Mouse (Mus musculus): ENCODE measurements around the gene Necap2. TPM values are rescaled to one million over a fixed set of nuclear protein-coding genes. Genes with fewer than 3 reads are reported as not detected.

The Necap2 gene
- polyA plus RNA-seq, 1 experiment from 2014 or later: 79.8 TPM

- WGBS: 38% methylated on average over 10 of the region's 10 CpGs
- Histone ChIP-seq H3K4me1 (ENCODE audit: control insufficient read depth, insufficient read depth, low read length) (no peaks in the 10 kb centered on the region), H3K4me3 (ENCODE audit: low read length) (no peak overlapping the region), H3K36me3 (ENCODE audit: control insufficient read depth, insufficient read depth, low read length) (peaks cover 29% of the 10 kb centered on the region; the same call in 1 of the 2 replicates), H3K9me3 (ENCODE audit: control insufficient read depth, low read length) (peaks cover 6% of the 10 kb centered on the region), H3K27me3 (ENCODE audit: control insufficient read depth, insufficient read depth, low read length) (no peaks in the 10 kb centered on the region), H3K27ac (ENCODE audit: low read depth, low read length) (0 out of 2 replicates have a peak overlapping the region, but pooled peaks have one; percentile 17), H3K9ac (ENCODE audit: low read depth, low read length) (no peak overlapping the region), H3K4me2 (replicated peaks; ENCODE audit: low read depth, low read length) (no peak overlapping the region)
- no peak; the same call in 1 of the 2 replicates for ATAC-seq (ENCODE audit: low FRiP score, low TSS enrichment)
These were observed 30.1 kb upstream of the Necap2 start for GRCm38 (mm10) chr4:141108196-141108732.

- H3K4me1 ChIP-seq (ENCODE audit: control insufficient read depth, insufficient read depth, low read length): no peaks in the 10 kb centered on the region
- H3K9me3 ChIP-seq (ENCODE audit: control insufficient read depth, low read length): peaks cover 6% of the 10 kb centered on the region
- no peak for ATAC-seq (ENCODE audit: low FRiP score, low TSS enrichment)
- H3K27me3 ChIP-seq (ENCODE audit: control insufficient read depth, insufficient read depth, low read length): no peaks in the 10 kb centered on the region
- H3K36me3 ChIP-seq (ENCODE audit: control insufficient read depth, insufficient read depth, low read length): peaks cover 15% of the 10 kb centered on the region; the same call in 1 of the 2 replicates
- no peak overlapping the region for H3K27ac ChIP-seq (ENCODE audit: low read depth, low read length)
- no peak overlapping the region for H3K4me2 ChIP-seq (replicated peaks; ENCODE audit: low read depth, low read length)
- H3K4me3 ChIP-seq (ENCODE audit: low read length): no peak overlapping the region
- WGBS: 74% methylated on average over 16 of the region's 16 CpGs
- H3K9ac ChIP-seq (ENCODE audit: low read depth, low read length): no peak overlapping the region
These were observed 28.5 kb upstream of the Necap2 start for GRCm38 (mm10) chr4:141106526-141107183.

GRCm38 (mm10) chr4:141101855-141102254 is 23.7 kb upstream of the Necap2 start:
- ATAC-seq (ENCODE audit: low FRiP score, low TSS enrichment): no peak
- no peak overlapping the region for H3K9ac ChIP-seq (ENCODE audit: low read depth, low read length)
- no peaks in the 10 kb centered on the region for H3K27me3 ChIP-seq (ENCODE audit: control insufficient read depth, insufficient read depth, low read length)
- no peaks in the 10 kb centered on the region for H3K36me3 ChIP-seq (ENCODE audit: control insufficient read depth, insufficient read depth, low read length)
- 70% methylated on average over 6 of the region's 6 CpGs for WGBS
- no peak overlapping the region for H3K27ac ChIP-seq (ENCODE audit: low read depth, low read length)
- H3K4me3 ChIP-seq (ENCODE audit: low read length): no peak overlapping the region
- no peaks in the 10 kb centered on the region for H3K4me1 ChIP-seq (ENCODE audit: control insufficient read depth, insufficient read depth, low read length)
- no peak overlapping the region for H3K4me2 ChIP-seq (replicated peaks; ENCODE audit: low read depth, low read length)
- no peaks in the 10 kb centered on the region for H3K9me3 ChIP-seq (ENCODE audit: control insufficient read depth, low read length)

GRCm38 (mm10) chr4:141101291-141101690 is 23.1 kb upstream of the Necap2 start:
- H3K9me3 ChIP-seq (ENCODE audit: control insufficient read depth, low read length): no peaks in the 10 kb centered on the region
- H3K4me1 ChIP-seq (ENCODE audit: control insufficient read depth, insufficient read depth, low read length): no peaks in the 10 kb centered on the region
- no peak overlapping the region for H3K27ac ChIP-seq (ENCODE audit: low read depth, low read length)
- H3K9ac ChIP-seq (ENCODE audit: low read depth, low read length): no peak overlapping the region
- no peak overlapping the region for H3K4me2 ChIP-seq (replicated peaks; ENCODE audit: low read depth, low read length)
- no peaks in the 10 kb centered on the region for H3K27me3 ChIP-seq (ENCODE audit: control insufficient read depth, insufficient read depth, low read length)
- 88% methylated on average over 9 of the region's 9 CpGs for WGBS
- H3K36me3 ChIP-seq (ENCODE audit: control insufficient read depth, insufficient read depth, low read length): no peaks in the 10 kb centered on the region
- no peak overlapping the region for H3K4me3 ChIP-seq (ENCODE audit: low read length)
- no peak for ATAC-seq (ENCODE audit: low FRiP score, low TSS enrichment)

GRCm38 (mm10) chr4:141099956-141100355 is 21.8 kb upstream of the Necap2 start:
- Histone ChIP-seq H3K4me3 (ENCODE audit: low read length) (no peak overlapping the region), H3K4me2 (replicated peaks; ENCODE audit: low read depth, low read length) (no peak overlapping the region), H3K27me3 (ENCODE audit: control insufficient read depth, insufficient read depth, low read length) (no peaks in the 10 kb centered on the region), H3K4me1 (ENCODE audit: control insufficient read depth, insufficient read depth, low read length) (no peaks in the 10 kb centered on the region), H3K9me3 (ENCODE audit: control insufficient read depth, low read length) (no peaks in the 10 kb centered on the region), H3K27ac (ENCODE audit: low read depth, low read length) (no peak overlapping the region), H3K9ac (ENCODE audit: low read depth, low read length) (no peak overlapping the region), H3K36me3 (ENCODE audit: control insufficient read depth, insufficient read depth, low read length) (no peaks in the 10 kb centered on the region)
- WGBS: 76% methylated on average over 5 of the region's 5 CpGs
- ATAC-seq (ENCODE audit: low FRiP score, low TSS enrichment): no peak

GRCm38 (mm10) chr4:141098935-141099334 is 20.8 kb upstream of the Necap2 start:
- H3K4me3 ChIP-seq (ENCODE audit: low read length): no peak overlapping the region
- H3K9me3 ChIP-seq (ENCODE audit: control insufficient read depth, low read length): no peaks in the 10 kb centered on the region
- H3K27ac ChIP-seq (ENCODE audit: low read depth, low read length): no peak overlapping the region
- WGBS: 73% methylated on average over 4 of the region's 4 CpGs
- no peak overlapping the region for H3K9ac ChIP-seq (ENCODE audit: low read depth, low read length)
- H3K4me1 ChIP-seq (ENCODE audit: control insufficient read depth, insufficient read depth, low read length): no peaks in the 10 kb centered on the region
- ATAC-seq (ENCODE audit: low FRiP score, low TSS enrichment): no peak
- H3K27me3 ChIP-seq (ENCODE audit: control insufficient read depth, insufficient read depth, low read length): no peaks in the 10 kb centered on the region
- H3K36me3 ChIP-seq (ENCODE audit: control insufficient read depth, insufficient read depth, low read length): no peaks in the 10 kb centered on the region
- H3K4me2 ChIP-seq (replicated peaks; ENCODE audit: low read depth, low read length): no peak overlapping the region

- Histone ChIP-seq H3K4me2 (replicated peaks; ENCODE audit: low read depth, low read length) (no peak overlapping the region), H3K27ac (ENCODE audit: low read depth, low read length) (no peak overlapping the region), H3K4me3 (ENCODE audit: low read length) (no peak overlapping the region), H3K9me3 (ENCODE audit: control insufficient read depth, low read length) (no peaks in the 10 kb centered on the region), H3K4me1 (ENCODE audit: control insufficient read depth, insufficient read depth, low read length) (no peaks in the 10 kb centered on the region), H3K36me3 (ENCODE audit: control insufficient read depth, insufficient read depth, low read length) (no peaks in the 10 kb centered on the region), H3K27me3 (ENCODE audit: control insufficient read depth, insufficient read depth, low read length) (no peaks in the 10 kb centered on the region), H3K9ac (ENCODE audit: low read depth, low read length) (no peak overlapping the region)
- WGBS: 21% methylated on average over 9 of the region's 9 CpGs
- ATAC-seq (ENCODE audit: low FRiP score, low TSS enrichment): peak; percentile 29; the same call in 1 of the 2 replicates
These were observed 18.6 kb upstream of the Necap2 start for GRCm38 (mm10) chr4:141096710-141097109.

GRCm38 (mm10) chr4:141095016-141095415 is 16.9 kb upstream of the Necap2 start:
- no peak overlapping the region for H3K27ac ChIP-seq (ENCODE audit: low read depth, low read length)
- no peak overlapping the region for H3K4me3 ChIP-seq (ENCODE audit: low read length)
- no peaks in the 10 kb centered on the region for H3K9me3 ChIP-seq (ENCODE audit: control insufficient read depth, low read length)
- no peaks in the 10 kb centered on the region for H3K4me1 ChIP-seq (ENCODE audit: control insufficient read depth, insufficient read depth, low read length)
- WGBS: 81% methylated on average over 10 of the region's 10 CpGs
- no peaks in the 10 kb centered on the region for H3K27me3 ChIP-seq (ENCODE audit: control insufficient read depth, insufficient read depth, low read length)
- ATAC-seq (ENCODE audit: low FRiP score, low TSS enrichment): no peak
- no peaks in the 10 kb centered on the region for H3K36me3 ChIP-seq (ENCODE audit: control insufficient read depth, insufficient read depth, low read length)
- H3K9ac ChIP-seq (ENCODE audit: low read depth, low read length): no peak overlapping the region
- no peak overlapping the region for H3K4me2 ChIP-seq (replicated peaks; ENCODE audit: low read depth, low read length)

GRCm38 (mm10) chr4:141088714-141089113 is 10.6 kb upstream of the Necap2 start:
- Histone ChIP-seq H3K36me3 (ENCODE audit: control insufficient read depth, insufficient read depth, low read length) (no peaks in the 10 kb centered on the region), H3K4me2 (replicated peaks; ENCODE audit: low read depth, low read length) (no peak overlapping the region), H3K9me3 (ENCODE audit: control insufficient read depth, low read length) (no peaks in the 10 kb centered on the region), H3K4me1 (ENCODE audit: control insufficient read depth, insufficient read depth, low read length) (no peaks in the 10 kb centered on the region), H3K27me3 (ENCODE audit: control insufficient read depth, insufficient read depth, low read length) (no peaks in the 10 kb centered on the region), H3K9ac (ENCODE audit: low read depth, low read length) (no peak overlapping the region), H3K4me3 (ENCODE audit: low read length) (no peak overlapping the region), H3K27ac (ENCODE audit: low read depth, low read length) (no peak overlapping the region)
- 54% methylated on average over 9 of the region's 9 CpGs for WGBS
- ATAC-seq (ENCODE audit: low FRiP score, low TSS enrichment): no peak

Data from kidney, embryonic 14.5 days (tissue).